Mouse (Mus musculus) mesoderm, embryonic 11.5 days (tissue): ENCODE results near the gene Vmn1r12.
"Not testable (repeated sequence)": the region's sequence is repeated elsewhere in the genome, so short reads cannot be mapped to it uniquely, and the experiment has no call there.

ENCODE experiments used
- DNase-seq: peaks from one replicate; pipeline ENCODE4 v3.0.0-alpha.2; 2012; ENCODE audit warnings: low read depth, low spot score

The Vmn1r12 gene

DNA sequence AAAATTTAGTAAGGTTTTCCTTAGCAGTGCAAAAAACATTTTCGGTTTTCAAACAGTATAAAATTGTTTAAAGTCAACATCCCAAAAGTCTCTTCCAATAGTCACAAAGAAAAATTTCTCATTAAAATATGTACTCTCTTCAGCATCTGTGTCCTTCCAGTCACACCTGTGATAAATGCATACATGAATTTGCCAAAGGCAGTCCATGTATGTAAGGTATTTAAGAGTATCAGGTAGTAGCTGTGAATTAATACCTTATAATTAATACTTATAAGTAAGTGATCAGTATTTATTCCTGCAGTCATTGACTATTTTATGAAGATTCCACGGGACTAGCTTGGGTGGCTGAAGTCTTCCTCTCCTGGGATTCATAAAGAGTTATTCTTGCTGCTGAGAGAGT is at the start of gene Vmn1r12:
Gene Vmn1r12 (plus strand): TSS at position 301 of the 400 bp plus-strand sequence.
- DNase-seq, result no peak

DNA sequence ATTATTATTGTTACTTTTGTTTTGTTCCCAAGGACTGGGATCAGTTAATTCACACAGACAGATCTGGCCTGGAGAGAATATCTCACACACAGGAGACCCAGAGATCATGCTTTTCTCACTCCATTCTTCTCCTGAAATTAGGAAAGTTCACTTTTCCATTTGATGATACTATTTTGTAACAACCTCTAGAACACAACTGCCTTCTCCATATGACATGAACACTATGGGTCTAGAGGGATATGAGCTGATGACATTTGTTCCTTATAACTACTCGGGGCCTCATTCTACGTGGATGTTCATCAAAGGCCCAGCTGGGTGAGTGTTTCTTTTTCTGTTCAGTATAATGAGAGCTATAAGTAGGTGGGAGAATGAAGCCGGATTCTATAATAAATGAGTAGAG is 47.6 kb upstream of the Vmn1r12 start, which contains the start of gene Vmn1r10:
Gene Vmn1r10 (plus strand): TSS at position 301 of the 400 bp plus-strand sequence.
- DNase-seq, result no peak

DNA sequence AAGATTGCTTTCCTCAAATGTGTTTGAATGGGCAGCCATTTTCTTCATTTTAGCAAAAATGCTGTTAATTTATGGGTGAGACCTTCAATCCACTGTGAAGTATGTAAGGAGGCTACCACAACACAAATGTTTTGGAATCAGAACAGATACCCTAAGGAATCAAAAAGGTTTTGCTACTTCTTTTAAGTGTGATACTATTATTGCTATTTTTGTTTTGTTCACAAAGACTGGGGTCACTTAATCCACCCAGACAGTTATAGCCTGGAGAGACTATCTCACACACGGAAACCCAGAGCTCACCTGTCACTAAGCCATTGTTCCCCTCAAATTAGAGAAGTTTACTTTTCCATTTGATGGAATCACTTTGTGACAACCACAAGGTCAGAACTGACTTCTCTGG is 23.6 kb upstream of the Vmn1r12 start, which contains the start of gene Vmn1r11:
Gene Vmn1r11 (plus strand): TSS at position 301 of the 400 bp plus-strand sequence.
- DNase-seq, result no peak

DNA sequence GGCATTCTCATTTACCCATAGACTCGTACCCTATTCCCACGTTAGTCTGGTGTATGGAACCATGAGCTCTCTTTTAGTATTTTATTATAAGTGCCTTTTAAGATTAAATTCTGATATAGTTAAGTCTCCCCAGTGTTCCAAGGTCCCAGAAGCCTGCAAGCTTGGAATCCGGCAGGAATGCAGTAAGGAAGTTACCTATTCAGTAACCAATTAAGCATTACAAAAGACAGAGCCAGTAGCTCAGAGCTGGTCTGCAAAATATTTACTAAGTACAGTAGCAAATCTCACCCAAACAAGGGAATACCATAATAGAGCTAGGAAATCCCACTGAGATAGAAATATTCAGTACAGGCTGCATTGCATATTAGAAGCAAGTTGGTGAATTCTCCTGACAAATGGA is 33.3 kb downstream of the Vmn1r12 start:
- DNase-seq, result not testable (repeated sequence)

DNA sequence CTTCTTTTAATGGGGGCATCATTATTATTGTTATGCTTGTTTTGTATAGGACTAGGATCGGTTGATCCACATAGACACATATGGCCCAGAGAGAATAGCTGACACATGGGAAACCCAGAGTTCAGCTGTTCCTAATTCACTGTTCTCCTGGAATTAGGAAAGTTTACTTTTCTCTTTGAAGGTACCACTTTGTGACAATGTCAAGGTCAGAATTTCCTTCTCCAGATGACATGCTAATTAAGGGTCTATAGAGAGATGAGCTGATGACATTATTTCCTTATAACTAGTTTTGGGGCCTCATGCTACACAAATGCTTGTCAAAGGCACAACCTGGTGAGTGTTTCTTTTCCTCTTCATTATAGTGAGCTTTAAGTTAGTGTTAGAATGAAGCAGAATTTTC is 46.3 kb downstream of the Vmn1r12 start, which contains the start of gene Vmn1r13:
Gene Vmn1r13 (plus strand): TSS at position 301 of the 400 bp plus-strand sequence.
- DNase-seq, result not testable (repeated sequence)
